Mouse (Mus musculus) spleen, postnatal 10 days (tissue): Measurements from ENCODE around the gene Syt7.

Source experiments
- DNase-seq, 2 experiments: peaks; one replicate each; pipeline ENCODE4 v3.0.0; 2021 to 2022; ENCODE audit warnings: low spot score in 2 of 2

The Syt7 gene

DNA sequence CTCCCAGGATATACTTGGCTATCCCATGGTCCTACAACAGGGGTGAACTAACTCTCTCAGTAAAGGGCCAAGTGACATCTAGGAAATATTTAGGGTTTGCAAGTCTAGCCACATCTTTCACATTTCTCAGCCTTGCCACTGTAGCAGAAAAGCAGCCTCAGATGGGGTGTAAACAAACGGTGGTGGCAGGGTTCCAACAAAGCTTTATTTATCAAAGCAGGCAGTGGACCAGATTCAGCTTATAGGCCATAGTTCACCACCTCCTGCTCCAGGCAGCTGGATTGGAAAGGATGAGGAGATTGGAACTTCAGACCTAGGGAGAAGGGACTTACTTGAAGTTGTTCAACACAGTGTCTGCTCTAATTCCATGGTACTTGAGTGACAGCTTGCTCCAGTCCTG is 35.9 kb downstream of the Syt7 start:
- DNase-seq, result no peak

GRCm38 (mm10) chr19:10425484-10426270 is 36.8 kb downstream of the Syt7 start:
- DNase-seq, result no peak

- DNase-seq, result no peak
These were observed 37.4 kb downstream of the Syt7 start for GRCm38 (mm10) chr19:10426312-10426711.

DNA sequence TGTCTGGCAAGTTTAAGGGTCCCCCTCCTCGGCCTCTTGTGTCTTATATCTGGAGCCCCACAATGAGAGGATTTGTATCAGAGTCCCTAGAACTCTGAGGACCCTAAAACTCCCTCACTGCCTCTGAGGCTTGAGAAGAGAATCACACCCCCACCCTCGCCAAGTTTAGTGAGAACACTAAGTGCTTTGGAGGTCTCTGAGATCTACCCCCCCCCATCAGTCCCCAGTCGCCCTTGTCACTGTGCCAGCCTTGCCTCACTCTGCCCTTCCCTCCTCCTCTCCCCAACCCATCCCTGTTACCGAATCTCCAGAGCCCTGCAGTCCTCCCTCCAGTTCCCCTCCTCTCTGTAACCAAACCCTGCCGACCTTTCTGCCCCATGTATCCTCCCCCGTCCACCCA is 37.9 kb downstream of the Syt7 start:
- no peak for DNase-seq

GRCm38 (mm10) chr19:10427431-10427830 is 38.5 kb downstream of the Syt7 start:
- no peak for DNase-seq

- no peak for DNase-seq
These were observed 40.5 kb downstream of the Syt7 start for GRCm38 (mm10) chr19:10429371-10429770.

- no peak for DNase-seq
These were observed 42.5 kb downstream of the Syt7 start for GRCm38 (mm10) chr19:10431410-10431809.

DNA sequence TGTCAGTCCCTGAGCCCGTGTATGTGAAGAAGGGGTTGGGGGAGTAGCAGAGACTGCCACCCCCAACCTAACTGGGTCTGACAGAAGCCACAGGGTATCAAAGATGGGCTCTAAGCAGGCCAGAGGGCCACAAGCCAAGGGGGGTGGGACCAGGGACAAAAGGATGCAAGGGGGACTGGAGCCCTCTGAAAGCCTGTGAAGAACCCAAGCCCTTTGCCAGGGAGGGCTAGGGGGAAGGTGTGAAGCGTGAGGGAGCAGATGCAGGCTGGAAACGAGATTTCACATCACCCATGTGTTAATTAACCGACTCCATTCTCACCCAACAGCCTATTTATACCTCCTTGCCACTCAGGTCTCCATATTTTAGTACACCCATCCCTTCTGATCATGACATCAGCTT is 43.0 kb downstream of the Syt7 start:
- DNase-seq, result no peak

DNA sequence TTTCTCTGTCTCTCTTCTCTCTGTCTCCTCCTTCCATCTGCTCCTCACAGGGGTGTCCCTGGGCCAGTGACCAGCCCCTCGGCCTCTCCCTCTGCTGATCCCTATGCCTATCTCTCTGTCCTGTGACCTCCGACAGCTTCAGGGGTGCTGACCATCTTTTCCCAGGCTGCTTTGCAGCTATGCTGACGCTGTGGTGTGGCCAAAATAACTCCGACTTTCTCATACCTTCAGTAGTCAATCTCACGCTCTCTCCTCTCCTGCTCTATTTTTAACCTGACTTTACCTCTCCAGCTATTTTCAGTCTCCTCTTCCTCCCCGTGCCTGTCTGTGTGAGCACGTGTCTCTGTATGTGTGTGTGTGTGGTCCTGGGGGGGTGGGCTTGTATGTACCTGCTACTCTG is 44.3 kb downstream of the Syt7 start:
- no peak for DNase-seq

DNA sequence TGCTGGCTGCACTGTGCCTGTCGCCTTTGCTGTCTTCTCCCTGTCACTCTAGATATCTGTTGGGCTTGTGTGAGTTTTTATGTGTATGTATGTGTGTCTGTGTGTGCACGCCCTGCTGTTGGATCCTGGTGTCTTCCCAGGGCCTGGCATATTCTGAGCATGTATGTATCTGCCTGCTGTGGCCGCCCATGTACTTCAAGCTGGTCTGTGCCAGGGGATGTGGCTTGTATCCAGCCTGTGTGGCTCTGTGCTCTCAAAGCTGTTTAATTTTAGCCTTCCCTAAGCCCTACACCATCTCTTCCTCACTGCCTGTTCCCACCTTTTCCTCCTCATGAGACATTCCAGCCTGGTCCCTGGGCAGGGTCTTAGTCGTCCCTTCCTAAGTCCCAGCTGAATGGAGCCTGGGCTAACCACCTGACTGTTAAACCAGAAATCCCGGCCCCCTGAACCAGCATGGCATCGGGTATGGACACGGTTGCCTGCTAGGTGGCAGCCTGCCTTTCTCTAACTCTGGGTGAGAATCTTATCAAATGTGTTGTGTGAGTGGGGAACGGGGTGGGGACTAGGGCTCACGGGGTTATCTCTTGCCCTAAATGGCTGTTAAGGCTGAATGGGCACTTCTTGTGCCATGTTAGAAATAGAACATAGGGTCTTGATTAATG is 45.1 kb downstream of the Syt7 start:
- no peak for DNase-seq

GRCm38 (mm10) chr19:10434927-10435326 is 46.0 kb downstream of the Syt7 start:
- no peak for DNase-seq

- DNase-seq, result peak; percentile 32 to 65
These were observed 47.0 kb downstream of the Syt7 start for GRCm38 (mm10) chr19:10435908-10436307.

GRCm38 (mm10) chr19:10436726-10437125 is 47.8 kb downstream of the Syt7 start:
- DNase-seq, result no peak

GRCm38 (mm10) chr19:10437521-10437920 is 48.6 kb downstream of the Syt7 start:
- peak in 1 of 2 experiments; percentile 43 for DNase-seq

GRCm38 (mm10) chr19:10444685-10445369 is 55.9 kb downstream of the Syt7 start:
- DNase-seq, result no peak

- no peak for DNase-seq
These were observed 59.4 kb downstream of the Syt7 start for GRCm38 (mm10) chr19:10448275-10448674.

DNA sequence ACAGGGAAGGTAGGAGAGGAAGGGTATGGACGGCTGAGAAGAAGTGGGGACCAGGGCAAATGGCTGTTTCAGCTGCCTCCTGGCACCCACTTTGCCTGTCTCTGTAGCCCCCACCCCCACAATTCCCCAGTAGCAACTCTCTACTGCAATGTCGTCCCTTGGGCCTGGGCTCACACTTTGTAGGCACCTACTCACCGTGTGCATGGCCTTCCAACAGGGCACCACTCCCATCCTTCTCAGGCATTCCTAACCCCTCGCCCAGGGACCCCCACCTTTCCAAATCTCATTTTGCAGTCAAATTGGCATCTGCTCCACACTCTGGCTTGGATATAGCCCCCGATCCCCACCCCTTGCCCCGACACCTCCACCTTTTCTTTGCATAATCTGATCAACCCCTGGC is 60.3 kb downstream of the Syt7 start:
- no peak for DNase-seq

DNA sequence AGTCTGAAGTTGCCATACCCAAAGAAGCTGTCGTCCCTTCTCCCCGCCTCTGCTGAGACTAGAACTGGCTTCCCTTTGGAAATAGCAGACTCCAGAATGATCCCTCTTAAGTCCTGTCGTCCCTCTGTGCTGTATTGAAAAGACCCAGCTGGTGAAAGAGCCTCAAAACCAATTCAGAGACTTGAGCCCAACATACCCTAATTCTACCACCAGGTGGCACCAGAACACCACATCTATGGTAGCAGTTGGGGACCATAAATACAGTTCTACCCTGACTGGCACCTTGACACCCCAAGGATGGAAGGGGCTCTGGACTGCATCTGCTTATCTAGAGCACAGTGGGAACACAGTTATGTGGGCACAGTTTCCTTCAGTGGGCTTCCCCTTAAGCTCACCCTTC is 60.8 kb downstream of the Syt7 start:
- peak; percentile 42 to 77 for DNase-seq

GRCm38 (mm10) chr19:10454718-10455436 is 66.0 kb downstream of the Syt7 start:
- no peak for DNase-seq

DNA sequence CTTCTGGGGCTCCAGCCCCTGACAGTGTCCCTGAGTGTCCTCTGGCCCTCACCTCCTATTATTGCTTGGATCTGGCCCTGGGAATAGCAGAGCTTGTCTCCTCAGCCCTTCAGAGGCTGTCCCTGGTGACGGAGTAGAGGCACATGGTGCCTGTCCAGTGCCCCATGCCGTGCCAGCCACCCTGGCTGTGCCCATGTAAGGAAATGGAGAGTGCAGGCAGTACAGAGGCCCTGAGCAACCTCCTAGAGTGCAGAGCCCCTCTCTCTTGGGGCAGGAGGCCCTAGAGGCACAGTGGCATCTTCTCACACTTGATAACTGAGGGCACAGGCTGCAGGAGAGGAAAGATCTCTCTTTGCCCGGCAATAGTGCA is 66.5 kb downstream of the Syt7 start:
- no peak for DNase-seq

- peak; percentile 29 to 65 for DNase-seq
These were observed 68.0 kb downstream of the Syt7 start, which contains the start of gene Lrrc10b for GRCm38 (mm10) chr19:10456752-10457483. Gene Lrrc10b (minus strand): TSS chr19:10457473.

DNA sequence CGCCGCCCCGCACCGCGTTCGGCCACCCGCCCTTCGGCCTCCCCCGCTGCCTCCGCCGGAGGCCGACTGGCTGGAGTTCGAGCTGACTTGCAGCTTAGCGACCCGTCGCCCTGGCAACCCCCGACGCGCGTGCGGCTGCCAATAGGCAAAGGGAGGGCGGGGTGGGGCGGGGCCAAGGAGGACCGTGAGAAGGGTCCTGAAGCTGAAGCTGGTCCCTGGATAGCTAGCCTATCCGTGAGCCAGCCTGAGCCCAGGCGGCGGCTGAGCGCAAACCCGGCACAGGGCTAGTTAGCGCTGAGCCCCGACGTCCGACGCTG is 68.6 kb downstream of the Syt7 start:
- peak in 1 of 2 experiments; percentile 56 for DNase-seq
